In the genomic region with DNA sequence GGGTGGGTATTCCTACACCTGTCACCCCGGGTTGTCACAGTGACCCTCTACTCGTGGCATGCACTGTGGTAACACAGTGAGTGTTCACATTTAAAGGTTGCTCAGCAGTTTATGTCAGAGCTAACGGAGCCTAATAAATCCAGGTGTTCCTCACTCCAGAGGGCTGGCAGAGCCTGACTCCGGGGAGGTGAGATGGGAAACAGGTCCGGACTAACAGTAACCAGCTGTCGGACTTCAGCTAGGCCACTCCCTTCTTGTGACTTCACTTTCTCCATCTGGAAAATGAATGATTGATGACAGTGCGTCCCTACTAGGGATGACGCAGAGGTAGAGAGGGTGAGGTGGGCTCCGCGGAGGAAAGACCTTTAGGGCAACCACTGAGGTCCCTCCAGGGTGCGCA, we compare ENCODE assay signal across 16 mouse cellular contexts.
DNase-seq lines count a peak whose midpoint lies in the region; ATAC-seq lines count a peak whose summit lies in the region.
"Had no signal": no experiment of that assay in that cellular context is flagged by ENCODE, and none has a peak within 500 bp of the region (broad histone marks: within the 10 kb centered on the region; RNA-seq: fewer than 3 reads in every experiment).

No protein-coding gene starts in this region.

- no peak overlapping the region for H3K9ac ChIP-seq in liver, embryonic 12.5 days
- no peak overlapping the region for H3K9ac ChIP-seq in liver, embryonic 11.5 days (ENCODE audit: low read depth, low read length)
- no peak overlapping the region for H3K9ac ChIP-seq in stomach, embryonic 16.5 days (ENCODE audit: low read length)
- H3K9ac ChIP-seq: liver, embryonic 15.5 days had no signal

- no peaks in the 10 kb centered on the region for H3K27me3 ChIP-seq in liver, embryonic 12.5 days (replicated peaks)
- no peaks in the 10 kb centered on the region for H3K27me3 ChIP-seq in liver, embryonic 11.5 days (replicated peaks; ENCODE audit: control insufficient read depth, insufficient read depth, low read length)
- H3K27me3 ChIP-seq in stomach, embryonic 16.5 days (ENCODE audit: control insufficient read depth, insufficient read depth, low read length) = no peaks in the 10 kb centered on the region
- H3K27me3 ChIP-seq: liver, embryonic 15.5 days had no signal

- no peaks in the 10 kb centered on the region for H3K4me1 ChIP-seq in liver, embryonic 12.5 days
- peaks cover 4% of the 10 kb centered on the region; the same call in 1 of the 2 replicates for H3K4me1 ChIP-seq in liver, embryonic 11.5 days (replicated peaks; ENCODE audit: control insufficient read depth, insufficient read depth, low read length)
- peaks cover 13% of the 10 kb centered on the region; the same call in 1 of the 2 replicates for H3K4me1 ChIP-seq in stomach, embryonic 16.5 days (ENCODE audit: control insufficient read depth, insufficient read depth, low read length)
- H3K4me1 ChIP-seq: liver, embryonic 15.5 days had no signal

- WGBS in liver, embryonic 12.5 days (ENCODE audit: insufficient replicate concordance) = 71% methylated on average over 11 of the region's 11 CpGs
- 64% methylated on average over 11 of the region's 11 CpGs for WGBS in liver, embryonic 11.5 days
- WGBS in stomach, embryonic 16.5 days = 35% methylated on average over 11 of the region's 11 CpGs

- no peak overlapping the region for H3K4me2 ChIP-seq in liver, embryonic 12.5 days
- H3K4me2 ChIP-seq in liver, embryonic 11.5 days = no peak overlapping the region
- no peak overlapping the region for H3K4me2 ChIP-seq in stomach, embryonic 16.5 days (ENCODE audit: low read depth, low read length)
- H3K4me2 ChIP-seq: liver, embryonic 15.5 days had no signal

- 0 out of 2 replicates have a peak, but pooled peaks have one; percentile 13 for ATAC-seq in liver, embryonic 12.5 days
- ATAC-seq in liver, embryonic 11.5 days (replicated peaks; ENCODE audit: low FRiP score) = no peak
- ATAC-seq in stomach, embryonic 16.5 days (ENCODE audit: insufficient read depth, low FRiP score) = peak; percentile 18; the same call in 1 of the 2 replicates

- no peaks in the 10 kb centered on the region for H3K36me3 ChIP-seq in liver, embryonic 12.5 days
- no peaks in the 10 kb centered on the region for H3K36me3 ChIP-seq in liver, embryonic 11.5 days (ENCODE audit: control insufficient read depth, insufficient read depth, low read length)
- H3K36me3 ChIP-seq in stomach, embryonic 16.5 days (ENCODE audit: control insufficient read depth, insufficient read depth, low read length) = no peaks in the 10 kb centered on the region
- H3K36me3 ChIP-seq: liver, embryonic 15.5 days had no signal

- intact Hi-C loops in left cerebral cortex, postnatal 10 days (cut with DNase I) = loop anchor here (5.0 kb wide), 1 partner anchor 42 kb away; no protein-coding TSS in a partner anchor

- H3K4me3 ChIP-seq in liver, embryonic 12.5 days = no peak overlapping the region
- H3K4me3 ChIP-seq in liver, embryonic 11.5 days (ENCODE audit: low read depth, low read length) = no peak overlapping the region
- H3K4me3 ChIP-seq in stomach, embryonic 16.5 days (replicated peaks; ENCODE audit: low read length) = no peak overlapping the region
- H3K4me3 ChIP-seq: liver, embryonic 15.5 days had no signal

- DNase-seq in liver, embryonic 11.5 days (ENCODE audit: low spot score) = no peak
- peak; percentile 69 for DNase-seq in forelimb bud, embryonic 11.5 days (ENCODE audit: low read depth, low spot score)
- peak; percentile 63 for DNase-seq in mesoderm, embryonic 11.5 days (ENCODE audit: low read depth, low spot score)
- DNase-seq in left cerebral cortex, postnatal 10 days (ENCODE audit: extremely low spot score in 1 of 2, low spot score in 2 of 2) = no peak
- no peak for DNase-seq in adrenal gland, adult 2 months
- DNase-seq: gastrocnemius, postnatal 10 days; heart, postnatal 14 days; kidney, adult 11 months; kidney, postnatal 25 days; layer of hippocampus, postnatal 36 days; lung, postnatal 14 days; right cerebral cortex, postnatal 4 days; thymus, postnatal 25 days had no signal

- no peak overlapping the region for H3K27ac ChIP-seq in liver, embryonic 12.5 days
- H3K27ac ChIP-seq in liver, embryonic 11.5 days (ENCODE audit: low read depth, low read length) = no peak overlapping the region
- no peak overlapping the region for H3K27ac ChIP-seq in stomach, embryonic 16.5 days (ENCODE audit: low read length)
- H3K27ac ChIP-seq: liver, embryonic 15.5 days had no signal

- no peaks in the 10 kb centered on the region for H3K9me3 ChIP-seq in liver, embryonic 12.5 days (replicated peaks)
- H3K9me3 ChIP-seq in liver, embryonic 11.5 days (ENCODE audit: control insufficient read depth, low read length) = no peaks in the 10 kb centered on the region
- H3K9me3 ChIP-seq in stomach, embryonic 16.5 days (replicated peaks; ENCODE audit: control insufficient read depth, low read length) = no peaks in the 10 kb centered on the region
- H3K9me3 ChIP-seq: liver, embryonic 15.5 days had no signal

Comparison
In these comparisons a context has a peak if more than half of its experiments do, and no peak if none do; other contexts are left out.
1. DNase-seq: peak in forelimb bud, embryonic 11.5 days (single experiment) and mesoderm, embryonic 11.5 days (single experiment); none in liver, embryonic 11.5 days (single experiment), left cerebral cortex, postnatal 10 days (0 of 2) and adrenal gland, adult 2 months (single experiment).